Mouse (Mus musculus) kidney, adult 18-20 months (tissue): ENCODE data around the gene Ndufa13.
"Not testable (repeated sequence)": the region's sequence is repeated elsewhere in the genome, so short reads cannot be mapped to it uniquely, and the experiment has no call there.

ENCODE experiments used
- DNase-seq: peaks from one replicate; pipeline ENCODE4 v3.0.0; 2021

The Ndufa13 gene

DNA sequence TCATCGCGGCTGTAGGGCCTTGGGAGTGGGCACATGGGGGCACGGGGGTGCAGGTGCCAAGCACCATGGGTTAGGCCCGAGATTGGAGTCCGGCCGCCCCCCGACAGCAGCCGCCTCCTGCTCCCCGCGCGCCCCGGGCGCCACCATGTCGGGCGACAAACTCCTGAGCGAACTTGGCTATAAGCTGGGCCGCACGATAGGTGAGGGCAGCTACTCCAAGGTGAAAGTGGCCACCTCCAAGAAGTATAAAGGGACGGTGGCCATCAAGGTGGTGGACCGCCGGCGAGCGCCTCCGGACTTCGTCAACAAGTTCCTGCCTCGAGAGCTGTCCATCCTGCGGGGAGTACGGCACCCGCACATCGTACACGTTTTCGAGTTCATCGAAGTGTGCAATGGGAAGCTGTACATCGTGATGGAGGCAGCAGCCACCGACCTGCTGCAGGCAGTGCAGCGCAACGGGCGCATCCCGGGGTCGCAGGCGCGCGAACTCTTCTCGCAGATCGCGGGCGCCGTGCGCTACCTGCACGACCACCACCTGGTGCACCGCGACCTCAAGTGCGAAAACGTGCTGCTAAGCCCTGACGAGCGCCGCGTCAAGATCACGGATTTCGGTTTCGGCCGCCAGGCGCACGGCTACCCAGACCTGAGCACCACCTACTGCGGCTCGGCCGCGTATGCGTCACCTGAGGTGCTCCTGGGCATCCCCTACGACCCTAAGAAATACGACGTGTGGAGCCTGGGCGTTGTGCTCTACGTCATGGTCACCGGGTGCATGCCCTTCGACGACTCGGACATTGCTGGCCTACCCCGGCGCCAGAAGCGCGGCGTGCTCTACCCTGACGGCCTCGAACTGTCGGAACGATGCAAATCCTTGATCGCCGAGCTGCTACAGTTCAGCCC is at the start of gene Ndufa13, which contains the start of the genes Tssk6 and Yjefn3:
Gene Ndufa13, minus strand, starts transcription at position 396 of the 900 bp plus-strand sequence.
Gene Tssk6, plus strand, starts transcription at position 22 of the 900 bp plus-strand sequence.
Gene Yjefn3, minus strand, starts transcription at position 550 of the 900 bp plus-strand sequence.
- peak; percentile 59 for DNase-seq

DNA sequence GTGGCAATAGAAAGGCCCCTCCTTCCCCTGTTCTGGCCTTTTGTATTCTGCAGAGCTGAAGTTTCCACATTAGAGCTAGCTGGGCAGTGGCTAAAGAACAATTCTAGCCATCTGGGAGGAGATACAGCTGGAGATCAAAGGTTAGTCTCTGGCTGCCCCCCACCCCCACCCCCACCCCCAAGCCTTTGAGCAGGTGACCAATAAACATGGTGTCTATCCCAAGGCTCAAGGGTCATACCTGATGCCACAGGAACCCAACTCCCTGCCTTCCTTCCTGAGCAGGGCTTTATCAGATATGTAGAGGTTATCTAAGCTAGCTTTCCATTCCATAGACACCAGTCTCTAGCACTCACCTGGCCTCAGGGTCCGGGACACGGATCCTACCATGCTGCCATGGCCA is 47.9 kb upstream of the Ndufa13 start:
- DNase-seq = no peak

DNA sequence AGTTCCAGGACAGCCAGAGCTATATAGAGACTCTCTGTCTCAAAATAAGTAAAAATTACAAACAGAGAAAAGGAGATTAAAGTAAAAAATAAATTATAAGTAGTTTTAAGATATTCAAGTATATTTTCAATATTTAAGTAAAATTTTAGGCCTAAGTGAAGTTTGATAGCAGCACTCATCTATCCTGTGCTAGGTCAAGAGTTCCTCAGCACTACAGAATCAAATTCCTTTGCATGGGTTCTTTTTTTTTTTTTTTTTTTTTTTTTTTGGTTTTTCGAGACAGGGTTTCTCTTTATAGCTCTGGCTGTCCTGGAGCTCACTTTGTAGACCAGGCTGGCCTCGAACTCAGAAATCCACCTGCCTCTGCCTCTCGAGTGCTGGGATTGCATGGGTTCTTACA is 40.1 kb upstream of the Ndufa13 start:
- DNase-seq = not testable (repeated sequence)

GRCm38 (mm10) chr8:69940386-69940785 is 38.0 kb upstream of the Ndufa13 start:
- DNase-seq = no peak

DNA sequence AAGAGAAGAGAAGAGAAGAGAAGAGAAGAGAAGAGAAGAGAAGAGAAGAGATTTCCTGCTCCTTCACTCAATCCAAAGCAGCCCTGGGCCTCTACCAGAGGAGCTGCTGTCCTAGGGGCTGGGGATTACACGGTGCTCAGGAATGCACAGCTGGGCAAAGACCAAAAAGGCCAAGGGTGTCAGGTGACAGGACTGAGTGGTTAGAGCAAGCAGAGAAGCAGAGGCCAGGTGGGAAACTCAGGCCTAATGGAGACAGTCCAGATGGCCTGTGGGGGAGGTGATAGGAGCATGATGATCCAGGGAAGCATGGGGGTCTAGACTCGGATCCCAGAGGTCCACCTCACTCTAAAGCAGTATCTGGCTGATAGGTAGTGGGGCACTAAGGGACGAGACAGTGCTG is 37.3 kb upstream of the Ndufa13 start:
- peak; percentile 56 for DNase-seq

DNA sequence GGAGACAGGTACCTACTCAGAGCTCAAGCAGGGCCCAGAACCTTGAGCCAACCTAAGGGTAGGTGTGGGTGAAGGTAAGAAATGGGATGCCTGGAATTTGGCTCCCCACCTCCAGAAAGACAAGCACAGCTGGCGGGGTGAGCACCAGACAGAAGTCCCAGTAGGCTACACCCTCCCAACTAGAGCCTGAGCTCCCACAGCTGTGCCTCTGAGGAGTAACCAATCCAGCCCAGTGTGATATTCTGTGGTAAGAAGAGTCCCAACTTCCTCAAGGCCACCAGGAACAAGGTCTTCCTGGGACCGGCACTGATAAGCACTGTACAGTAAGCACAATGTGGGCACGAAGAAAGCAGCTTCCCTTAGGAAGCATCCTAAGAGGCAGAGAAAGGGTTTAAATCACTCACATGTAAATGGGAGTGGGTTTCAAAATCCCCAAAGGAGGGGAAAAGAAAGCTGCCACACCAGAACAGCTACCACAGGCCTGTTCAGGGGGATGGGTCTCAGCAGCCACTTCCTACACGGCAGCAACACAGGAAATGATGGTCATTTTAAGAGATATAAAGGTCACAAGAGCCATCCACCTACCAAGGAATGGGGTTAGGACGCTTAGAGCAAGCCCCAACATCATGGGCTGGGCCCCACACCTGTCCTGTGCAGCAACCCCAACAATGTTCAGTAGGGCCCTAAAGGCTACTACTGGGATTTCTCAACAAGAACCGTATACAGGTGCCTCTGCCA is 36.1 kb upstream of the Ndufa13 start:
- no peak for DNase-seq

DNA sequence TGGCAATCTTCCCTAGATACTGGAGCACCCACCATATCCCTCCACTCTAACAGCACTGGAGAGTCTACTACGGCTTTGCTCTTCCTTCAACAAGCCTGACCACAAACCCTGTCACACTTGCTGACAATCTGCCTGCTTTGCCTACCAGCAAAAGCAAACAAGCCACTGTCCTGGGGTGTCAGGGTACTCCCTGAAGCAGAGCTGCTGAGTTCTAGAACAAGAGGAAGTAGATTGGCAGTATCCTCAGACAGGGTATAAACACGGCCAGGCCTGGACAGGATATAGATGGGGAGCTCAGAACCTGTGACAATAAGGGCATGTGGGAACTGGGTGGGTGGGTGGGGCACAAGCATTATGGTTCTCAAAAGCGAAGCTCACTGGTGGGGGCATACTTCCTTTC is 35.1 kb upstream of the Ndufa13 start:
- no peak for DNase-seq

DNA sequence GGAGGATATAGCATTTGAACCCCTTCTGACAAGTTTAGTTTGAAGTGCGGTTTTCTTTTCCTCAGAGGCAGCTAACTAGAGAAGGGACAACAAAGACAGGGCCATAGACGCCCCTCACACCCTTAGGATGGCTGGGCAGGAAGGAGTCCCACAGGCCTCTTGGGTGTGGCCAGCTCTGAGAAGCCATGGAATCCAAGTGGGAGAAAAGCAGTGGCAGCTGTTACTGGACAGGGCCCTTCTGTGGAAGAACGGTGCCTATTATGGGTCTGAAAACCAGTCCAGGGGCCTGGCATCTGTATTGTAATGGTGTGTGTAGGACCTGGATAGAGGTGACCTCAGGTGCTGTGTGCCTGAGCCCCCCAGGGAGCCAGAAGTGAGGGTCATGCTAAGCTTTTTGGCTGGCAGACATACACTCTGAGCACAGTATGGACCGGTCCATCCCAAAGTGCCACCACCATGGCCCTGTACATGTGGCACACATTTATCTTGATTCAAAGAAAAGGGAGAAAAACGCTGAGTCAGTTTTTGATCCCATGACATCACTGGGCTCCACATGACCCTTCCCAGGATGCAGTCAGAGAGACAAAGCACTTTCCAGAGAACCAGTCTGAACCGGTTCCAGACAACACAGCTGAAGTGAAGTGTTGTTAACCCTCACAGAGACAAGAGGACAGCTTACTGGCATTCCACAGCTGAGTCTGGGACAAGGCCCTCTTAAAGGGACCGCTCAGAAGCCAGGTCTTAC is 33.9 kb upstream of the Ndufa13 start:
- peak; percentile 42 for DNase-seq

GRCm38 (mm10) chr8:69935431-69935830 is 33.1 kb upstream of the Ndufa13 start:
- no peak for DNase-seq

GRCm38 (mm10) chr8:69934582-69934981 is 32.2 kb upstream of the Ndufa13 start:
- DNase-seq = no peak

- no peak for DNase-seq
Observed at GRCm38 (mm10) chr8:69933811-69934210, 31.5 kb upstream of the Ndufa13 start.

DNA sequence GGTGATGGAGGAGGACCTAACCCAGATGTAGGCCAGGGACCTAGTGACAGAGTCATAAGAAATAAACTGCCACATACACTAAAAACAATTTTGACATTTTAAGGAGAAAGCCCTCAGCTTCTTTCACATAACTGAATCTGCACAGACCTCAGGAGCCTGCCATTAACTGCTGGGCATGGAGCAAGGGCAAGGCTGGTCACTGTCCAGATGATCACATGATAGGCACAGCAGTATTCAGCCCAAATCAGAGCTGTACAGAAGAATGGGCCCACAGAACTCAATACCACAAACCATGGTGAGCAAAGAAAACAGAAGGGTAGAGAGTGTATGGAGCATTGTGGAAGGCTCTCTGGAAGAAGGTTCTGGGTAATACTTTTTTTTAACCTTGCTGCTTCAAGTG is 24.5 kb upstream of the Ndufa13 start:
- no peak for DNase-seq

GRCm38 (mm10) chr8:69923986-69924385 is 21.6 kb upstream of the Ndufa13 start:
- no peak for DNase-seq

- DNase-seq = peak; percentile 44
Observed at GRCm38 (mm10) chr8:69921141-69921540, 18.8 kb upstream of the Ndufa13 start.

DNA sequence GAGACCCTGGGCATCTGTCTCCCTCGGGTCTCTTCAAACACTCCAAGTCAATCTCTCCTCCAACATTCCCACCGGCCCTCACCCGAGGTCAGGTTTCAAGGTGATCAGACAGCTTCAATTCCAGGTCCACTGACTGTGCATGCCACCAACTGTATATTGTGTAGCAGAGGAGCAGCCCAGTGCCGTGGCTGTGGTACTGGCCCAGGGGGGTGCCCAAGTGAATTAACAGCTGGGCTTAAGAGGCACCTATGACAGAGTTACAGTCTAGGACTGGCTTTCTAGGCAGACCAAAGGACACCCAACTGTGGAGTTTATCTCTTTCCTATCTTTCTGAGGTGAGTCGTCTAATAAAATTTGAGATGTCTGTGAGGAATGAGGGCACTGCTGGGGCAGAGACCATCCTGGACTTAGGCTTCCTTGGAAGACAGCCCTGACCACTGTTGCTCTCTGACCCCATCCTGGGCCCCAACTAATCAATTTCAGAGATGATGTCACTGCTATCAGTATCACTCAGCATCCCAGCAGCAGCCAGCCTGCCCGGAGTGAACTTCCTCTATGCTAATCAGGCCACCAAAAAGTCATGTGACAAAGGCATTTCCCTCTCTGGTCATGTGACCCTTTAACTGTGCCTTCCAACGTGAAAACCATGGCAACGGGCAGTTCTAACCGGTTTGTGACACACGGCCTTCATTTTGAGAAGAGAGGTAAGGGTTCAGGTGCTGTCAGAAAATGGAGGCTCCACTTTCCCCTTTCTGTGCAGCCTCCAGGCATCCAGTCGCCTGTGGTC is 17.7 kb upstream of the Ndufa13 start:
- DNase-seq = peak; percentile 78

DNA sequence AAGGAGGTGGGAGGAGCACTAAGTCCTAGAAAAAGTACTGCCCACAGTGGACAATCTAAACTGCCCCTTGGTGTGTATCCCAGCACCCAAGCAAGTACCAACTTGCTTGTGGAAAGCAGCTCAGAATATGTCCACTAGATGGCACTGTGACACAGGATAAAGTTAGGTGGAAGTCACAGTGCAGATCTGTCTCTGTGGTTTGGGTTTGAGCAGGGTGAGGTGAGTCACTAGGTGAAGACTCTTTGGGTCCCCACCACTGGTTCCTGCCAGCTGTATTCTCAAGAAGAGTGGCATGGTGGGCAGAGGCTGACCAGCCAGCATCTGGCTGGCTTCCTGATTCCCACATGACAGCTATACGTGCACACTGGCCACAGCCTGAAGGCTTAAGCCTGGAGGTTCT is 16.7 kb upstream of the Ndufa13 start:
- peak; percentile 78 for DNase-seq

DNA sequence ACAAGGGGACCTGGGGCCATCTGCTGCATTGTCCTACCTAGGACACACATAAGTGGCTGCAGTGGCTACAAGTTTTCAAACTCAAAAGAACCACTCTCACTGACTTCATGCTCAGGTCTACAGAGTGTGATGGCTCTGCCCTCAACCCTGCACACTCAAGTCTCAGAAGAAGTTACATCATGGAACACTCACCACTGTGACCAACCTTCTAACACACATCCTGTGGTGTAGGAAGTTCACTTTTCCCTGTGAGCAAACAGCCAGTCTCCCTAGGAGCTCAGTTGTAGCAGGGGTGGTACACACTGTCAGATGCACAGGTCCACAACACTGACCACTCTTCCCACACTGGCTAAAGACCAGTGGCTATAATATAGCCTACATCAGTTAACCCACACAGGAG is 16.1 kb upstream of the Ndufa13 start:
- no peak for DNase-seq

DNA sequence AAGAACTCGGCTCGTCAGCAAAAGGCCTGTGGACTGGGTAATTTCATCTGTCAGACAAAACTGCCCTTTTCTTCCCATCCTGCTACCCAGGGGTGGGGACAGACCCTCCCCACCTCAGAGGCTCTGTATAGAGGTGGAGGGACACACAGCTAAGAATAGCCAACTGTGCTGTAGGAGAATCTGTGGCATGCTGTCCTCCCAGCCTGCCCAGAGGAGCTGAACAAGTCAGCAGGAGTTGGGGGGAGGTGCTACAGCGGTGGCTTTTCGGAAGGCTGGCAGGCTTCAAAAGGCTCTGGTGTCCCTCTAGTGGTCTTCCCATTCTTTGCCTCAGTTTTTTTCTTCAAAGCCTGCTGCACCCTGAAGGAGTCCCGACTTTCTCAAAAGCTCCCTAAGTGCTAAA is 13.4 kb upstream of the Ndufa13 start:
- DNase-seq = no peak

DNA sequence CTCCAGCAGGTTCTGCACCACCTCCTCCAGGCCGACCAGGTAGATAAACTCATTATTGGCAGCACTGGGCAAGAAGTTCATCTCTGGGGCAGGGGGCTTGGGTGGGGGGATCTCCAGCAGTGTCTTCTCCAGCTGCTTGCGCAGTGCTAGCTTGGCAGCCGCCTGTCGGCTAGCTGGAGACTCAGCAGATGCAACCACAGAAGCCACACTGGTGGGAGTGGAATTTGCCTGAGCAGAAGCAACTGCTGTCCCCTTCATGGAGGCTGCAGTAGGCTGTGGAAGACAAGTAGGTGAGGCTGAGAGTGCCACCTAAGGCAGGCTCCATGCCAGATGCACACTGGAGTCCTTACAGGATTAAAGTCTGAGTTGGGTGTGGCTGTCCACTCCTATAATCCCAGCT is 12.2 kb upstream of the Ndufa13 start:
- DNase-seq = no peak

- no peak for DNase-seq
Observed at GRCm38 (mm10) chr8:69912478-69913074, 10.2 kb upstream of the Ndufa13 start.

DNA sequence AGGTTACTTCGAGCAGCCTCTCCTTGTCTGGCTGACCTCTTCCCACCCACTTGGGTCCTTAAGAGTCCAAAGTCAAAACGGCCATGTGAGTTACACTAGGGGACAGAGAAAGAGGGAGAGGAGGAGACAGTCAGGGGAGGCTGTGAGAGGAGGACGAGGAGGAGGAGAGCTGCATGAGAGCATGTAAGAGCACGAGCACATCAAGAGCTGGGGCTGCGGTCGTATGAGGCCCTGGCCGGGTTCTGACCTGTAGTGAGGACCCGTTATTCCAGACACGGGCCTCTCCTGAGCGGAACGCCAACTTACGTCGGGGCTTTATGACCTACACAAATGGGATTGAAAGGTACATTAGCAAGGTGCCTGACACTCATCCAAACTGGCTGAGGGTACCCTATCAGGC is 9.6 kb upstream of the Ndufa13 start:
- DNase-seq = no peak

- DNase-seq = no peak
Observed at GRCm38 (mm10) chr8:69907106-69907505, 4.7 kb upstream of the Ndufa13 start.
